Mouse (Mus musculus) midbrain, embryonic 16.5 days (tissue): ENCODE results near the gene Ppp1r12c. TPM values are rescaled to one million over a fixed set of nuclear protein-coding genes. Genes with fewer than 3 reads are reported as not detected.
"Not testable (repeated sequence)": the region's sequence is repeated elsewhere in the genome, so short reads cannot be mapped to it uniquely, and the experiment has no call there.

ENCODE experiments used
- ATAC-seq: fragments of 200-750 bp; cut with Nextera tagmentation; 2 replicates; pipeline ENCODE4 v1.8.0; 2017; ENCODE audit warnings: moderate TSS enrichment
- H3K27ac ChIP-seq: fragments of 300-500 bp; sonication (generic); 2 replicates; pipeline ENCODE4 v1.5.1; 2014; ENCODE audit warnings: mild to moderate bottlenecking, low read length, mixed read lengths
- H3K27me3 ChIP-seq: fragments of 300-500 bp; sonication (generic); 2 replicates; pipeline ENCODE4 v1.6.1; 2014; ENCODE audit warnings: low read depth, low read length, mixed read lengths; ENCODE audit not compliant: control insufficient read depth, insufficient read depth
- H3K36me3 ChIP-seq: fragments of 300-500 bp; sonication (generic); 2 replicates; pipeline ENCODE4 v1.6.1; 2014; ENCODE audit warnings: mild to moderate bottlenecking, low read length, moderate library complexity, mixed read lengths; ENCODE audit not compliant: control insufficient read depth, insufficient read depth
- H3K4me1 ChIP-seq: fragments of 300-500 bp; sonication (generic); 2 replicates; pipeline ENCODE4 v1.6.1; 2014; ENCODE audit warnings: mild to moderate bottlenecking, low read length, mixed read lengths; ENCODE audit not compliant: control insufficient read depth, insufficient read depth
- H3K4me2 ChIP-seq: fragments of 300-500 bp; sonication (generic); 2 replicates; pipeline ENCODE4 v1.6.1; 2014; ENCODE audit warnings: mild to moderate bottlenecking, low read length, mixed read lengths
- H3K4me3 ChIP-seq: fragments of 300-500 bp; sonication (generic); 2 replicates; pipeline ENCODE4 v1.5.1; 2014; ENCODE audit warnings: low read depth, mild to moderate bottlenecking, low read length, moderate library complexity, mixed read lengths
- H3K9ac ChIP-seq: fragments of 300-500 bp; sonication (generic); 2 replicates; pipeline ENCODE4 v1.6.1; 2014; ENCODE audit warnings: low read depth, low read length, mixed read lengths
- H3K9me3 ChIP-seq: fragments of 300-500 bp; sonication (generic); replicated peaks from 2 replicates; pipeline ENCODE4 v1.6.1; 2014; ENCODE audit warnings: mild to moderate bottlenecking, low read length, mixed read lengths; ENCODE audit not compliant: control insufficient read depth, poor library complexity, severe bottlenecking
- WGBS: fragments of 180-500 bp; shearing (Covaris S2); extraction: QIAGEN DNeasy Blood & Tissue Kit; methylation state at CpG from one replicate; pipeline ENCODE4 v1.1.7; 2014; 5-methylcytosine and 5-hydroxymethylcytosine counted together
- polyA plus RNA-seq: library from polyadenylated mRNA; unstranded; fragments of >200 nt; fragmentation: Nextera tagmentation; extraction: Ambion mirVana; gene quantifications from 2 replicates; pipeline ENCODE4 v1.2.1, GENCODE M21; 2015

The Ppp1r12c gene
- polyA plus RNA-seq, 1 experiment from 2014 or later = 44.7 TPM

GRCm38 (mm10) chr7:4532005-4532729, 30.7 kb upstream of the Ppp1r12c start, which contains the start of gene Dnaaf3:
TSS of gene Dnaaf3 (minus strand) at chr7:4532453.
- Histone ChIP-seq H3K4me3 (peak within 1 kb of the TSS; percentile 14; the same call in 1 of the 2 replicates), H3K4me2 (peak within 1 kb of the TSS; percentile 32), H3K27ac (no peak within 1 kb of the TSS), H3K9me3 (no peaks in the 10 kb centered on the region), H3K27me3 (peaks cover 7% of the 10 kb centered on the region), H3K9ac (no peak within 1 kb of the TSS; the same call in 1 of the 2 replicates), H3K36me3 (no peaks in the 10 kb centered on the region), H3K4me1 (peaks cover 5% of the 10 kb centered on the region)
- WGBS = 3% methylated on average over 28 of the region's 28 CpGs
- ATAC-seq = peak; percentile 47

- not testable (repeated sequence) for H3K27ac ChIP-seq, H3K9ac ChIP-seq, H3K4me3 ChIP-seq, H3K4me2 ChIP-seq, ATAC-seq, H3K9me3 ChIP-seq, H3K27me3 ChIP-seq, H3K36me3 ChIP-seq
- WGBS = 51% methylated on average over 7 of the region's 8 CpGs
- peaks cover 13% of the 10 kb centered on the region for H3K4me1 ChIP-seq
Measured at GRCm38 (mm10) chr7:4530166-4530565, 28.7 kb upstream of the Ppp1r12c start.

GRCm38 (mm10) chr7:4527302-4527689, 25.8 kb upstream of the Ppp1r12c start:
- Histone ChIP-seq H3K4me1 (peaks cover 11% of the 10 kb centered on the region), H3K4me3 (no peak overlapping the region), H3K9ac (no peak overlapping the region), H3K4me2 (peak overlapping the region; percentile 62), H3K27ac (no peak overlapping the region), H3K36me3 (no peaks in the 10 kb centered on the region), H3K9me3 (no peaks in the 10 kb centered on the region), H3K27me3 (peaks cover 5% of the 10 kb centered on the region)
- 50% methylated on average over 18 of the region's 18 CpGs for WGBS
- peak; percentile 4; the same call in 1 of the 2 replicates for ATAC-seq

- Histone ChIP-seq H3K4me3 (peak overlapping the region; percentile 35), H3K27ac (peak overlapping the region; percentile 13; the same call in 1 of the 2 replicates)
Measured at GRCm38 (mm10) chr7:4526341-4527301, 25.1 kb upstream of the Ppp1r12c start.

GRCm38 (mm10) chr7:4524212-4524922, 22.9 kb upstream of the Ppp1r12c start, which contains the start of gene Tnni3:
TSS of gene Tnni3 (minus strand) at chr7:4524229.
- not testable (repeated sequence) for ATAC-seq, H3K27me3 ChIP-seq, H3K4me3 ChIP-seq, H3K9me3 ChIP-seq, H3K4me2 ChIP-seq, H3K9ac ChIP-seq, H3K27ac ChIP-seq, H3K36me3 ChIP-seq
- WGBS = 67% methylated on average over 15 of the region's 15 CpGs
- peaks cover 13% of the 10 kb centered on the region for H3K4me1 ChIP-seq

More at GRCm38 (mm10) chr7:4526341-4527301, 25.1 kb upstream of the Ppp1r12c start:
- Histone ChIP-seq H3K36me3 (no peaks in the 10 kb centered on the region), H3K4me1 (peaks cover 10% of the 10 kb centered on the region), H3K9me3 (no peaks in the 10 kb centered on the region), H3K9ac (peak overlapping the region; percentile 61), H3K27me3 (peaks cover 3% of the 10 kb centered on the region; the same call in 1 of the 2 replicates), H3K4me2 (peak overlapping the region; percentile 62)
- 20% methylated on average over 40 of the region's 40 CpGs for WGBS
- ATAC-seq = peak; percentile 95

- Histone ChIP-seq H3K9me3 (no peaks in the 10 kb centered on the region), H3K4me3 (no peak overlapping the region), H3K27me3 (peaks cover 8% of the 10 kb centered on the region; the same call in 1 of the 2 replicates), H3K4me1 (peaks cover 13% of the 10 kb centered on the region), H3K36me3 (no peaks in the 10 kb centered on the region), H3K9ac (no peak overlapping the region), H3K27ac (no peak overlapping the region), H3K4me2 (no peak overlapping the region)
- WGBS = 89% methylated on average over 33 of the region's 33 CpGs
- ATAC-seq = no peak
Measured at GRCm38 (mm10) chr7:4523205-4524130, 22.0 kb upstream of the Ppp1r12c start.

GRCm38 (mm10) chr7:4522292-4522691, 20.8 kb upstream of the Ppp1r12c start:
- WGBS = 83% methylated on average over 6 of the region's 6 CpGs
- Histone ChIP-seq H3K27ac (no peak overlapping the region), H3K9ac (no peak overlapping the region), H3K4me2 (no peak overlapping the region), H3K4me1 (peaks cover 13% of the 10 kb centered on the region), H3K27me3 (peaks cover 8% of the 10 kb centered on the region; the same call in 1 of the 2 replicates), H3K4me3 (no peak overlapping the region), H3K9me3 (no peaks in the 10 kb centered on the region), H3K36me3 (no peaks in the 10 kb centered on the region)
- ATAC-seq = no peak
